Mouse (Mus musculus) neural tube, embryonic 14.5 days (tissue): Measurements from ENCODE around the gene Cyp1a2. TPM values are rescaled to one million over a fixed set of nuclear protein-coding genes. Genes with fewer than 3 reads are reported as not detected.
A peak's percentile ranks its signal among the peaks of the same experiment; 100 is the strongest.

Source experiments
- ATAC-seq: fragments of 200-750 bp; cut with Nextera tagmentation; 2 replicates; pipeline ENCODE4 v1.8.0; 2017; ENCODE audit warnings: low read depth, mild to moderate bottlenecking, moderate TSS enrichment, moderate library complexity
- H3K27ac ChIP-seq: fragments of 300-500 bp; sonication (generic); 2 replicates; pipeline ENCODE4 v1.5.1; 2014; ENCODE audit warnings: low read depth, mild to moderate bottlenecking, control low read depth, low read length, moderate library complexity, mixed read lengths
- H3K27me3 ChIP-seq: fragments of 300-500 bp; sonication (generic); 2 replicates; pipeline ENCODE4 v1.6.1; 2014; ENCODE audit warnings: low read length; ENCODE audit not compliant: control insufficient read depth, insufficient read depth
- H3K36me3 ChIP-seq: fragments of 300-500 bp; sonication (generic); 2 replicates; pipeline ENCODE4 v1.6.1; 2014; ENCODE audit warnings: low read length, mixed read lengths; ENCODE audit not compliant: control insufficient read depth, insufficient read depth
- H3K4me1 ChIP-seq: fragments of 300-500 bp; sonication (generic); 2 replicates; pipeline ENCODE4 v1.6.1; 2014; ENCODE audit warnings: low read length; ENCODE audit not compliant: control insufficient read depth, insufficient read depth
- H3K4me2 ChIP-seq: fragments of 300-500 bp; sonication (generic); 2 replicates; pipeline ENCODE4 v1.6.1; 2014; ENCODE audit warnings: mild to moderate bottlenecking, low read depth, low read length, control low read depth
- H3K4me3 ChIP-seq: fragments of 300-500 bp; sonication (generic); 2 replicates; pipeline ENCODE4 v1.5.1; 2014; ENCODE audit warnings: low read depth, low read length, control low read depth, mixed read lengths
- H3K9ac ChIP-seq: fragments of 300-500 bp; sonication (generic); replicated peaks from 2 replicates; pipeline ENCODE4 v1.6.1; 2014; ENCODE audit warnings: low read depth, mild to moderate bottlenecking, control low read depth, low read length, mixed read lengths
- H3K9me3 ChIP-seq: fragments of 300-500 bp; sonication (generic); 2 replicates; pipeline ENCODE4 v1.6.1; 2016; ENCODE audit warnings: low read length; ENCODE audit not compliant: control insufficient read depth
- WGBS: fragments of 180-500 bp; shearing (Covaris S2); extraction: QIAGEN DNeasy Blood & Tissue Kit; methylation state at CpG from one replicate; pipeline ENCODE4 v1.1.7; 2014; 5-methylcytosine and 5-hydroxymethylcytosine counted together
- polyA plus RNA-seq: library from polyadenylated mRNA; unstranded; fragments of >200 nt; fragmentation: Nextera tagmentation; extraction: Ambion mirVana; gene quantifications from 2 replicates; pipeline ENCODE4 v1.2.1, GENCODE M21; 2014

The Cyp1a2 gene
- polyA plus RNA-seq, 1 experiment from 2014 or later: not detected

- Histone ChIP-seq H3K9ac (peak overlapping the region; percentile 97), H3K9me3 (no peaks in the 10 kb centered on the region), H3K27me3 (no peaks in the 10 kb centered on the region; the same call in 1 of the 2 replicates), H3K4me3 (peak overlapping the region; percentile 98), H3K36me3 (no peaks in the 10 kb centered on the region), H3K27ac (peak overlapping the region; percentile 94), H3K4me1 (peaks cover 34% of the 10 kb centered on the region), H3K4me2 (peak overlapping the region; percentile 98)
- peak; percentile 87 for ATAC-seq
- WGBS: under 1% methylated on average over 74 of the region's 85 CpGs
Observed at GRCm38 (mm10) chr9:57644944-57645893, 38.3 kb downstream of the Cyp1a2 start.

- H3K9me3 ChIP-seq: no peaks in the 10 kb centered on the region
- peaks cover 41% of the 10 kb centered on the region for H3K4me1 ChIP-seq
- H3K27ac ChIP-seq: peak overlapping the region; percentile 94
- peak; percentile 9; the same call in 1 of the 2 replicates for ATAC-seq
- peak overlapping the region; percentile 98 for H3K4me3 ChIP-seq
- WGBS: 0% methylated on average over 18 of the region's 18 CpGs
- peak overlapping the region; percentile 97 for H3K9ac ChIP-seq
- H3K4me2 ChIP-seq: peak overlapping the region; percentile 98
- H3K27me3 ChIP-seq: no peaks in the 10 kb centered on the region; the same call in 1 of the 2 replicates
- no peaks in the 10 kb centered on the region for H3K36me3 ChIP-seq
Observed at GRCm38 (mm10) chr9:57644442-57644943, 39.0 kb downstream of the Cyp1a2 start.

GRCm38 (mm10) chr9:57643856-57644180 lies 39.7 kb downstream of the Cyp1a2 start:
- no peaks in the 10 kb centered on the region; the same call in 1 of the 2 replicates for H3K27me3 ChIP-seq
- H3K4me3 ChIP-seq: peak overlapping the region; percentile 98
- no peak overlapping the region for H3K27ac ChIP-seq
- peaks cover 48% of the 10 kb centered on the region for H3K4me1 ChIP-seq
- ATAC-seq: no peak
- peak overlapping the region; percentile 97 for H3K9ac ChIP-seq
- H3K4me2 ChIP-seq: peak overlapping the region; percentile 98
- no peaks in the 10 kb centered on the region for H3K36me3 ChIP-seq
- WGBS: 65% methylated on average over 7 of the region's 7 CpGs
- H3K9me3 ChIP-seq: no peaks in the 10 kb centered on the region

- Histone ChIP-seq H3K36me3 (no peaks in the 10 kb centered on the region), H3K4me1 (peaks cover 53% of the 10 kb centered on the region), H3K4me3 (peak overlapping the region; percentile 98), H3K9ac (peak overlapping the region; percentile 97; the same call in 1 of the 2 replicates), H3K9me3 (no peaks in the 10 kb centered on the region), H3K27ac (no peak overlapping the region), H3K4me2 (peak overlapping the region; percentile 98), H3K27me3 (no peaks in the 10 kb centered on the region; the same call in 1 of the 2 replicates)
- no peak for ATAC-seq
- WGBS: 77% methylated on average over 9 of the region's 9 CpGs
Observed at GRCm38 (mm10) chr9:57643169-57643855, 40.2 kb downstream of the Cyp1a2 start.

- ATAC-seq: no peak
- no peak overlapping the region for H3K4me2 ChIP-seq
- H3K27ac ChIP-seq: no peak overlapping the region
Observed at GRCm38 (mm10) chr9:57641775-57642550, 41.5 kb downstream of the Cyp1a2 start.

GRCm38 (mm10) chr9:57641022-57641421 lies 42.5 kb downstream of the Cyp1a2 start:
- Histone ChIP-seq H3K4me3 (no peak overlapping the region), H3K27ac (no peak overlapping the region; the same call in 1 of the 2 replicates), H3K36me3 (no peaks in the 10 kb centered on the region), H3K27me3 (no peaks in the 10 kb centered on the region; the same call in 1 of the 2 replicates), H3K9ac (peak overlapping the region; percentile 28; the same call in 1 of the 2 replicates), H3K4me2 (peak overlapping the region; percentile 30; the same call in 1 of the 2 replicates), H3K9me3 (no peaks in the 10 kb centered on the region), H3K4me1 (peaks cover 67% of the 10 kb centered on the region)
- ATAC-seq: no peak
- 67% methylated on average over 1 of the region's 1 CpGs for WGBS

More at GRCm38 (mm10) chr9:57641775-57642550, 41.5 kb downstream of the Cyp1a2 start:
- peaks cover 67% of the 10 kb centered on the region for H3K4me1 ChIP-seq
- no peaks in the 10 kb centered on the region; the same call in 1 of the 2 replicates for H3K27me3 ChIP-seq
- no peaks in the 10 kb centered on the region for H3K36me3 ChIP-seq
- no peak overlapping the region for H3K9ac ChIP-seq
- WGBS: 86% methylated on average over 13 of the region's 13 CpGs
- H3K9me3 ChIP-seq: no peaks in the 10 kb centered on the region
- H3K4me3 ChIP-seq: no peak overlapping the region

GRCm38 (mm10) chr9:57640384-57640783 lies 43.1 kb downstream of the Cyp1a2 start:
- Histone ChIP-seq H3K36me3 (no peaks in the 10 kb centered on the region), H3K4me3 (no peak overlapping the region), H3K27me3 (no peaks in the 10 kb centered on the region; the same call in 1 of the 2 replicates), H3K4me2 (peak overlapping the region; percentile 30; the same call in 1 of the 2 replicates), H3K4me1 (peaks cover 67% of the 10 kb centered on the region), H3K9me3 (no peaks in the 10 kb centered on the region), H3K9ac (peak overlapping the region; percentile 28; the same call in 1 of the 2 replicates), H3K27ac (no peak overlapping the region)
- no peak for ATAC-seq
- WGBS: 24% methylated on average over 15 of the region's 15 CpGs

GRCm38 (mm10) chr9:57639661-57640328 lies 43.7 kb downstream of the Cyp1a2 start:
- WGBS: 69% methylated on average over 5 of the region's 5 CpGs
- Histone ChIP-seq H3K4me2 (peak overlapping the region; percentile 30; the same call in 1 of the 2 replicates), H3K9ac (0 out of 2 replicates have a peak overlapping the region, but pooled peaks have one; percentile 28), H3K9me3 (no peaks in the 10 kb centered on the region), H3K4me1 (peaks cover 67% of the 10 kb centered on the region), H3K4me3 (no peak overlapping the region), H3K27me3 (no peaks in the 10 kb centered on the region), H3K36me3 (no peaks in the 10 kb centered on the region), H3K27ac (no peak overlapping the region)
- no peak for ATAC-seq
